Mouse (Mus musculus): ENCODE data around the gene Kdelr3. TPM values are rescaled to one million over a fixed set of nuclear protein-coding genes. Genes with fewer than 3 reads are reported as not detected.
A peak's percentile ranks its signal among the peaks of the same experiment; 100 is the strongest.

Kdelr3 gene
- total and polyA plus RNA-seq, 3 experiments = 4.3 to 14.2 (median 4.8) TPM

DNA sequence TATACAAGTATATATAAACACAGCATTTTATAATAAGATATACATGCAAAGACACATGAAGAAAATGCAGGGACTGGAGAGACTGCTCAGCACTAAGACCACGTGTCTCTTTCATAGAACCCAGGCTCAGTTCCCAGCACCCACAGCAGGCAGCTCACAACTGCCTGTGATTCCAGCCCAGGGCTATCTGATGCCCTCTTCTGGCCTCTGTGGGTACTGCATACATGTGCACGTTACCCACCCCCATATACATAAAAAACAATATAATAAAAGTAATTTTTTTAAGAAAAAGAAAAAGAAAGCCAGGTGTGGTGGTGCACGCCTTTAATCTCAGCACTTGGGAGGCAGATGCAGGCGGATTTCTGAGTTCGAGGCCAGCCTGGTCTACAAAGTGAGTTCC lies 43.2 kb upstream of the Kdelr3 start:
- no peak overlapping the region for H3K27ac ChIP-seq
- no peaks in the 10 kb centered on the region for H3K79me2 ChIP-seq (replicated peaks; ENCODE audit: control insufficient read depth, insufficient read depth, low read length)
- no peaks in the 10 kb centered on the region; the same call in 1 of the 2 replicates for H3K27me3 ChIP-seq (ENCODE audit: control insufficient read depth, insufficient read depth, low read length)
- intact Hi-C loops (cut with DNase I) = loop anchor here (5.0 kb wide), 1 partner anchor 134 kb away; the partner anchor contains the start of gene Dmc1
- TF ChIP-seq CTCF (IDR thresholded peaks at IDR 0.05) (peak; percentile 52), POLR2A (IDR thresholded peaks at IDR 0.05; ENCODE audit: insufficient read depth, low read depth, low read length) (no peak)
- H3K4me3 ChIP-seq = no peak overlapping the region
- WGBS = 83% methylated on average over 5 of the region's 5 CpGs
- H3K36me3 ChIP-seq (ENCODE audit: control insufficient read depth, insufficient read depth, low read length) = no peaks in the 10 kb centered on the region
- DNase-seq = no peak
- H3K4me1 ChIP-seq (ENCODE audit: control insufficient read depth, insufficient read depth, low read length) = no peaks in the 10 kb centered on the region
- H3K9ac ChIP-seq (ENCODE audit: low read depth, low read length) = no peak overlapping the region

DNA sequence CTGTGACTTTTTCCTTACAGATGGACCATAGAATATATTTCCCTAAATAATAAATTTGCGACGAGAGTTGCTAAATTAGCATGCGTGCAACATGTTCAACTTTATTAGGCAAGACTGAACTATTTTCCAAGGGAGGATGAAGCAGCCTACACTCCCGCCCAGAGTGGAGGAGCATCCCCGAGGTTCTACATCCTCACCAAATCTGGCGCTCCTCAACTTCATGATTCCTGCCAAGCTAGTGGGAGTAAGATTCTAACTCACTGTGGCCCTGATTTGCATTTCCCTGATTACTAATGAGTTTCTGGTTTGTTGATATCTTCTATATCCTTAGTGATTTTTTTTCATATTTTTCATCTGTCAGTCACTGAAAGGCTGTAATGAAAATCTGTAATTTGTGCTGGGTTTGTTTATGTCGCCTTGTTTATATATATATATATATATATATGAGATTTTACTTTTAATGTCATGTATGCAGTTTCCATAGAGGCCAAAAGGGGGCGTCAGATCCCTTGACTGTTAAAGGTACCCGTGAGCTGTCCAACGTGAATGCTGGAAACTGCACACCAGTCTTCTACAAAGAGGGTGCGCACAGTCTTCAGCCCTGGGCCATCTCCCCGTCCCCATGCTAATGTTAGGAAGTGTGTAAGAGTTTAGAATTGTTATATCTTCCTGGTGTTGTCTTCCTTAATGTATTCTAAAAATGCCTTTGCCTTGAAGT lies 42.4 kb upstream of the Kdelr3 start:
- Histone ChIP-seq H3K9ac (ENCODE audit: low read depth, low read length) (no peak overlapping the region), H3K4me3 (no peak overlapping the region), H3K36me3 (ENCODE audit: control insufficient read depth, insufficient read depth, low read length) (no peaks in the 10 kb centered on the region), H3K79me2 (replicated peaks; ENCODE audit: control insufficient read depth, insufficient read depth, low read length) (no peaks in the 10 kb centered on the region), H3K27me3 (ENCODE audit: control insufficient read depth, insufficient read depth, low read length) (no peaks in the 10 kb centered on the region; the same call in 1 of the 2 replicates), H3K27ac (no peak overlapping the region), H3K4me1 (ENCODE audit: control insufficient read depth, insufficient read depth, low read length) (no peaks in the 10 kb centered on the region)
- TF ChIP-seq POLR2A (IDR thresholded peaks at IDR 0.05; ENCODE audit: insufficient read depth, low read depth, low read length) (no peak), CTCF (IDR thresholded peaks at IDR 0.05) (peak; percentile 38)
- intact Hi-C loops (cut with DNase I) = loop anchor here (5.0 kb wide), 1 partner anchor 134 kb away; the partner anchor contains the start of gene Dmc1
- WGBS = 55% methylated on average over 12 of the region's 12 CpGs
- no peak for DNase-seq

DNA sequence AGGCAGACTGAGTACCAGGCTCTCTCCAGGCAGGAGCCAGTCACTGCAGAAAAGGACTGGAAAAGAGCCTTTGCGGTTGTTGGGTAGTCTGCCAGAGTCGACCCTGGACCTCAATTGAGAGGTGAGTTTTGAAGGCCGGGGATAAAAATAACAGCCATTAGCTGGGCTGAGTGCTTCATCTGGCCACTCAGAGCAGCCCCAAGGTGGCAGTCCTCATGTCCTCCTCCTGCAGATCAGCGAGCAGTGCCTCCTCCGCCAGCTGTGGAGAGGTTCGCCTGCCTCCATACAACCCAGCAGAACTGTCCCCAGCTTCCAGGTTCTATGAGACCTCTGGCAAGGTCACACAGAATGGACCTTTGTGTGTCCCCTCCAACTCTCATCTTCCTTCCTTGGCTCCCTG lies 39.0 kb upstream of the Kdelr3 start:
- WGBS = 34% methylated on average over 6 of the region's 6 CpGs
- DNase-seq = no peak
- H3K79me2 ChIP-seq (replicated peaks; ENCODE audit: control insufficient read depth, insufficient read depth, low read length) = no peaks in the 10 kb centered on the region
- no peak overlapping the region for H3K9ac ChIP-seq (ENCODE audit: low read depth, low read length)
- intact Hi-C loops (cut with DNase I) = no loop called here
- H3K27me3 ChIP-seq (ENCODE audit: control insufficient read depth, insufficient read depth, low read length) = no peaks in the 10 kb centered on the region; the same call in 1 of the 2 replicates
- H3K36me3 ChIP-seq (ENCODE audit: control insufficient read depth, insufficient read depth, low read length) = no peaks in the 10 kb centered on the region
- no peak overlapping the region for H3K27ac ChIP-seq
- no peak overlapping the region for H3K4me3 ChIP-seq
- TF ChIP-seq EP300 (IDR thresholded peaks at IDR 0.05; ENCODE audit: insufficient read depth, low read depth, low read length) = no peak
- TF ChIP-seq POLR2A (IDR thresholded peaks at IDR 0.05; ENCODE audit: insufficient read depth, low read depth, low read length) = no peak
- TF ChIP-seq CTCF (IDR thresholded peaks at IDR 0.05) = peak; percentile 14; the same call in 1 of the 2 replicates
- no peaks in the 10 kb centered on the region for H3K4me1 ChIP-seq (ENCODE audit: control insufficient read depth, insufficient read depth, low read length)

DNA sequence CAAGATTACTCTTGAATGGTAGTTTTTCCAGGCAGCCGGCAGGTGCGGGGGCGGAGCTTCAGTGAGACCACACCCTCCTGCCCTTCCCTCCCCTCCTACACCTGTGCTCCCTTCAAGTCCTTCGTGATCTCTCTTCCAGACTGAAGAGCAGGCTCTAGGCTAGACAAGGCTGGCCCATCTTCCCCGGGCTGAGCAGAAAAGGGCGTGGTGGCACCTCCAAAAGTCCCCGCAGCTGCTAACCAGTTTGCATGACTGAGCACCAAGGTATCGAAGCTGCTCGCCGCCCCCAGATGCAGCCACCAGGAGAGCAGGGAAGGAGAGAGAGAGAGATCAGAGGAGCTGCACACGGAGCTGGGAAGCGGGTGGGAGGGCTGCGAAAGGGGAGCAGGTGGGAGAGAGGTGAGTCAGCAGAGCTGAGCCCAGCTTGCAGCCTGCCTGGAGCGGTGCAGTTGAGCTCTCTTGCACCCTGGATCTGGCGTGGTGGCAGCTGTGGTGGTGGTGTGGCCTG lies 35.0 kb upstream of the Kdelr3 start:
- no peak for TF ChIP-seq EP300 (IDR thresholded peaks at IDR 0.05; ENCODE audit: insufficient read depth, low read depth, low read length)
- no peak for TF ChIP-seq CTCF (IDR thresholded peaks at IDR 0.05)
- no peak for TF ChIP-seq POLR2A (IDR thresholded peaks at IDR 0.05; ENCODE audit: insufficient read depth, low read depth, low read length)
- Histone ChIP-seq H3K27ac (no peak overlapping the region), H3K79me2 (replicated peaks; ENCODE audit: control insufficient read depth, insufficient read depth, low read length) (no peaks in the 10 kb centered on the region), H3K9ac (ENCODE audit: low read depth, low read length) (no peak overlapping the region), H3K4me1 (ENCODE audit: control insufficient read depth, insufficient read depth, low read length) (no peaks in the 10 kb centered on the region), H3K27me3 (ENCODE audit: control insufficient read depth, insufficient read depth, low read length) (no peaks in the 10 kb centered on the region; the same call in 1 of the 2 replicates), H3K4me3 (no peak overlapping the region), H3K36me3 (ENCODE audit: control insufficient read depth, insufficient read depth, low read length) (no peaks in the 10 kb centered on the region)
- no peak for DNase-seq
- WGBS = 33% methylated on average over 15 of the region's 15 CpGs
- intact Hi-C loops (cut with DNase I) = no loop called here

DNA sequence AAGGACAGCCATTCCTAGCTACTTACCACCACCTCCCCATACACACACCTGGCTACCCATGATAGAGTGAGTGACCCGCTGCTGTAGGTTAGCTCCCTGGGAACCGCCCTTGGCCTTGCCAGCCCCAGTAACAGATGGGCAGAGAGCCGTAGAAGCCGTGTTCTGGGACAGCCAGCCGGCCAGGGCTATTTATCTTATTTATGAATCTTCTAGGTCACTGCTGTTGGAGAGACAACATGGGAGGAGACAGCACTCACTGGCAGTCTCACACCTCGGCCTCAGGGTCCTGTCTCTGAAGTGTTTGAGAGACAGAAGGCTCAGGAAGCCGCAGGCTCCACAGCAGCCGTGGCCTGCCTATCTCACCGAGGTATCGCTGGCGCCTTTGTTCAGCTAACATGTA lies 26.7 kb upstream of the Kdelr3 start:
- TF ChIP-seq POLR2A (IDR thresholded peaks at IDR 0.05; ENCODE audit: insufficient read depth, low read depth, low read length) = no peak
- TF ChIP-seq EP300 (IDR thresholded peaks at IDR 0.05; ENCODE audit: insufficient read depth, low read depth, low read length) = no peak
- no peak for TF ChIP-seq CTCF (IDR thresholded peaks at IDR 0.05)
- 69% methylated on average over 11 of the region's 11 CpGs for WGBS
- no peaks in the 10 kb centered on the region; the same call in 1 of the 2 replicates for H3K27me3 ChIP-seq (ENCODE audit: control insufficient read depth, insufficient read depth, low read length)

DNA sequence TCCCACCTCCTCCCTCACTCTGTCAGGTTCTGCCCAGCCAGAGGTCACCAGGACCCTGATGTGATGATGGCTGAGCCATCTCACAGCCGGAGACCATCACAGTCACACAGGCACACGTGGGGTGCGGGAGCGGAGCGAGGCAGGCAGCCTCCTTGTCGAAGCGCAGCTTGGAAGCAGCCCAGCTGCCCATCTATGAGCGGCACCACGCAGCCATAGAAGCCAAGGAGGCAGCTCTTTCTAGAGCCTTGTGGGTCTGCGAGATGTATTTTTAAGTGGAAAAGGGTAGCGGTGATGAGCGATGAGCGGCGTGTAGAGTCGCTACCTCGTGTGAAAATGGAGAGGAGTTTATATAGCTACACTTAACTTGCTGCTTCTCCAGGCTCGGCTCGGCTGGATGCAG lies 22.7 kb upstream of the Kdelr3 start:
- Histone ChIP-seq H3K4me3 (no peak overlapping the region), H3K27ac (no peak overlapping the region), H3K27me3 (ENCODE audit: control insufficient read depth, insufficient read depth, low read length) (no peaks in the 10 kb centered on the region; the same call in 1 of the 2 replicates), H3K9ac (ENCODE audit: low read depth, low read length) (no peak overlapping the region), H3K4me1 (ENCODE audit: control insufficient read depth, insufficient read depth, low read length) (no peaks in the 10 kb centered on the region), H3K36me3 (ENCODE audit: control insufficient read depth, insufficient read depth, low read length) (no peaks in the 10 kb centered on the region), H3K79me2 (replicated peaks; ENCODE audit: control insufficient read depth, insufficient read depth, low read length) (no peaks in the 10 kb centered on the region)
- intact Hi-C loops (cut with DNase I) = no loop called here
- TF ChIP-seq POLR2A (IDR thresholded peaks at IDR 0.05; ENCODE audit: insufficient read depth, low read depth, low read length) = no peak
- no peak for TF ChIP-seq EP300 (IDR thresholded peaks at IDR 0.05; ENCODE audit: insufficient read depth, low read depth, low read length)
- TF ChIP-seq CTCF (IDR thresholded peaks at IDR 0.05) = no peak
- WGBS = 40% methylated on average over 18 of the region's 18 CpGs
- DNase-seq = no peak

More for the DNA sequence above, 26.7 kb upstream of the Kdelr3 start:
- H3K4me3 ChIP-seq = no peak overlapping the region
- no peak overlapping the region for H3K9ac ChIP-seq (ENCODE audit: low read depth, low read length)
- H3K27ac ChIP-seq = no peak overlapping the region
- no peak for DNase-seq
- no peaks in the 10 kb centered on the region for H3K4me1 ChIP-seq (ENCODE audit: control insufficient read depth, insufficient read depth, low read length)
- no peaks in the 10 kb centered on the region for H3K79me2 ChIP-seq (replicated peaks; ENCODE audit: control insufficient read depth, insufficient read depth, low read length)
- intact Hi-C loops (cut with DNase I) = no loop called here
- no peaks in the 10 kb centered on the region for H3K36me3 ChIP-seq (ENCODE audit: control insufficient read depth, insufficient read depth, low read length)

Data from heart, adult 2 months (tissue).